Mouse (Mus musculus): ENCODE results near the gene Rpl29.

DNA sequence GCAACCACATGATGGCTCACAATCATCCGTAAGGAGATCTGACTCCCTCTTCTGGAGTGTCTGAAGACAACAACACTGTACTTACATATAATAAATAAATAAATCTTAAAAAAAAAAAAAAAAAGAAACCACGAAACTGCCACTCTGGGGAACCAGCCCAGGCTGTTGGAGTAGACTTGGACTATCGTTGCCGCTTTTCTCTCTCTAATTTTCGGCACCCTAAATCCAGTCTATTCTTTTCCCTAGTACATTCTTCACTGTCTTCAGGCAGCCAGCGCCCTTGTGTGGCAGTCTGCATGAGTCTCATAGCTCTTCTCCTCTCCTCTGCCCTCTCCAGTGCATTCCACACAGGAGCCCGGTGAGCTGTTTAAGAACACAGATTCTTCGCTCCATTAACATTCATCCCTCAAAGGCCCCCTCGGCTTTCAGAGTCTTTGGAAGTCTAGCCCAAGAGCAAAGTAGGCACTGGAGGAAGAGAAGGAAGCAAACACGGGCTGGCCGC is 484 bp upstream of the Rpl29 start:
- TF ChIP-seq GATA1 (IDR thresholded peaks at IDR 0.05; ENCODE audit: low read length) (no peak), TAL1 (IDR thresholded peaks at IDR 0.05; ENCODE audit: low read length) (no peak)
